Mouse (Mus musculus): ENCODE data around the gene Bnip1.

The Bnip1 gene

GRCm38 (mm10) chr17:26840439-26840780 lies 59.5 kb downstream of the Bnip1 start:
- 21% methylated on average over 9 of the region's 9 CpGs for WGBS

- 3% methylated on average over 48 of the region's 48 CpGs for WGBS
Observed at GRCm38 (mm10) chr17:26840922-26841731, 60.3 kb downstream of the Bnip1 start.

GRCm38 (mm10) chr17:26841981-26842380 lies 61.1 kb downstream of the Bnip1 start:
- 4% methylated on average over 5 of the region's 5 CpGs for WGBS
